Mouse (Mus musculus) hindbrain, embryonic 16.5 days (tissue): ENCODE data around the gene Cr2. TPM values are rescaled to one million over a fixed set of nuclear protein-coding genes. Genes with fewer than 3 reads are reported as not detected.
"Not testable (repeated sequence)": the region's sequence is repeated elsewhere in the genome, so short reads cannot be mapped to it uniquely, and the experiment has no call there.

Experiments
- ATAC-seq: fragments of 200-750 bp; cut with Nextera tagmentation; 2 replicates; pipeline ENCODE4 v1.8.0; 2017; ENCODE audit warnings: moderate TSS enrichment, moderate library complexity
- H3K27ac ChIP-seq: fragments of 300-500 bp; sonication (generic); 2 replicates; pipeline ENCODE4 v1.5.1; 2014; ENCODE audit warnings: low read depth, mild to moderate bottlenecking, control low read depth, low read length, moderate library complexity
- H3K27me3 ChIP-seq: fragments of 300-500 bp; sonication (generic); replicated peaks from 2 replicates; pipeline ENCODE4 v1.6.1; 2014; ENCODE audit warnings: low read length; ENCODE audit not compliant: control insufficient read depth, insufficient read depth
- H3K36me3 ChIP-seq: fragments of 300-500 bp; sonication (generic); 2 replicates; pipeline ENCODE4 v1.6.1; 2014; ENCODE audit warnings: mild to moderate bottlenecking, low read length, moderate library complexity, mixed read lengths; ENCODE audit not compliant: control insufficient read depth, insufficient read depth
- H3K4me1 ChIP-seq: fragments of 300-500 bp; sonication (generic); 2 replicates; pipeline ENCODE4 v1.6.1; 2014; ENCODE audit warnings: low read depth, low read length; ENCODE audit not compliant: control insufficient read depth, insufficient read depth
- H3K4me2 ChIP-seq: fragments of 300-500 bp; sonication (generic); 2 replicates; pipeline ENCODE4 v1.6.1; 2014; ENCODE audit warnings: mild to moderate bottlenecking, low read length, control low read depth, moderate library complexity
- H3K4me3 ChIP-seq: fragments of 300-500 bp; sonication (generic); 2 replicates; pipeline ENCODE4 v1.5.1; 2014; ENCODE audit warnings: mild to moderate bottlenecking, low read length, control low read depth, moderate library complexity
- H3K9ac ChIP-seq: fragments of 300-500 bp; sonication (generic); 2 replicates; pipeline ENCODE4 v1.6.1; 2014; ENCODE audit warnings: low read depth, mild to moderate bottlenecking, control low read depth, low read length, moderate library complexity
- H3K9me3 ChIP-seq: fragments of 300-500 bp; sonication (generic); 2 replicates; pipeline ENCODE4 v1.6.1; 2014; ENCODE audit warnings: mild to moderate bottlenecking, low read length, moderate library complexity; ENCODE audit not compliant: control insufficient read depth
- WGBS: fragments of 180-500 bp; shearing (Covaris S2); extraction: QIAGEN DNeasy Blood & Tissue Kit; methylation state at CpG from one replicate; pipeline ENCODE4 v1.1.7; 2014; 5-methylcytosine and 5-hydroxymethylcytosine counted together
- polyA plus RNA-seq: library from polyadenylated mRNA; unstranded; fragments of >200 nt; fragmentation: Nextera tagmentation; extraction: Ambion mirVana; gene quantifications from 2 replicates; pipeline ENCODE4 v1.2.1, GENCODE M21; 2015

Cr2 gene
- polyA plus RNA-seq: 0.72 and 0.74 TPM in 2 replicates

GRCm38 (mm10) chr1:195175980-195176931 lies at the start of gene Cr2:
Gene Cr2, minus strand, starts transcription at chr1:195176716.
- Histone ChIP-seq H3K9ac (peak within 1 kb of the TSS; percentile 65), H3K27ac (no peak within 1 kb of the TSS), H3K9me3 (no peaks in the 10 kb centered on the region), H3K4me1 (peaks cover 3% of the 10 kb centered on the region; the same call in 1 of the 2 replicates), H3K4me3 (peak within 1 kb of the TSS; percentile 43), H3K36me3 (no peaks in the 10 kb centered on the region), H3K27me3 (no peaks in the 10 kb centered on the region), H3K4me2 (peak within 1 kb of the TSS; percentile 85)
- peak; percentile 98 for ATAC-seq
- WGBS: 8% methylated on average over 20 of the region's 20 CpGs

- 38% methylated on average over 2 of the region's 2 CpGs for WGBS
- H3K27me3 ChIP-seq: no peaks in the 10 kb centered on the region
- H3K27ac ChIP-seq: no peak overlapping the region
- no peaks in the 10 kb centered on the region for H3K9me3 ChIP-seq
- H3K4me3 ChIP-seq: no peak overlapping the region
- H3K4me2 ChIP-seq: no peak overlapping the region
- no peak for ATAC-seq
- H3K36me3 ChIP-seq: no peaks in the 10 kb centered on the region
- H3K4me1 ChIP-seq: no peaks in the 10 kb centered on the region
- H3K9ac ChIP-seq: no peak overlapping the region
Measured at GRCm38 (mm10) chr1:195221781-195222180, 45.3 kb upstream of the Cr2 start.

GRCm38 (mm10) chr1:195212851-195213250 lies 36.3 kb upstream of the Cr2 start:
- H3K27ac ChIP-seq, H3K4me2 ChIP-seq, H3K9me3 ChIP-seq, H3K27me3 ChIP-seq, H3K9ac ChIP-seq, H3K4me1 ChIP-seq, H3K4me3 ChIP-seq, H3K36me3 ChIP-seq, ATAC-seq: not testable (repeated sequence)
- WGBS: 67% methylated on average over 19 of the region's 19 CpGs

GRCm38 (mm10) chr1:195184746-195185145 lies 8.2 kb upstream of the Cr2 start:
- no peak overlapping the region for H3K4me2 ChIP-seq
- ATAC-seq: no peak
- H3K9me3 ChIP-seq: no peaks in the 10 kb centered on the region
- H3K4me3 ChIP-seq: no peak overlapping the region
- no peaks in the 10 kb centered on the region for H3K36me3 ChIP-seq
- no peak overlapping the region for H3K9ac ChIP-seq
- no peaks in the 10 kb centered on the region for H3K27me3 ChIP-seq
- H3K4me1 ChIP-seq: no peaks in the 10 kb centered on the region
- no peak overlapping the region for H3K27ac ChIP-seq

- Histone ChIP-seq H3K4me2 (no peak overlapping the region), H3K27me3 (no peaks in the 10 kb centered on the region), H3K9me3 (no peaks in the 10 kb centered on the region), H3K4me1 (no peaks in the 10 kb centered on the region), H3K27ac (no peak overlapping the region), H3K9ac (no peak overlapping the region), H3K4me3 (no peak overlapping the region), H3K36me3 (no peaks in the 10 kb centered on the region)
- ATAC-seq: no peak
- WGBS: 86% methylated on average over 9 of the region's 9 CpGs
Measured at GRCm38 (mm10) chr1:195164996-195165755, 11.3 kb downstream of the Cr2 start.

- 53% methylated on average over 3 of the region's 3 CpGs for whole genome bisulfite sequencing
- Histone ChIP-seq H3K9ac (no peak overlapping the region), H3K27me3 (no peaks in the 10 kb centered on the region), H3K27ac (no peak overlapping the region; the same call in 1 of the 2 replicates), H3K4me2 (peak overlapping the region; percentile 63), H3K4me1 (peaks cover 7% of the 10 kb centered on the region), H3K4me3 (peak overlapping the region; percentile 66), H3K9me3 (no peaks in the 10 kb centered on the region), H3K36me3 (no peaks in the 10 kb centered on the region)
- no peak for ATAC-seq
Measured at GRCm38 (mm10) chr1:195132070-195132469, 44.4 kb downstream of the Cr2 start.

GRCm38 (mm10) chr1:195131675-195132015 lies 44.9 kb downstream of the Cr2 start:
- Histone ChIP-seq H3K4me2 (peak overlapping the region; percentile 63), H3K4me1 (peaks cover 7% of the 10 kb centered on the region), H3K27ac (peak overlapping the region; percentile 94), H3K9ac (peak overlapping the region; percentile 81), H3K9me3 (no peaks in the 10 kb centered on the region), H3K4me3 (peak overlapping the region; percentile 66), H3K36me3 (no peaks in the 10 kb centered on the region), H3K27me3 (no peaks in the 10 kb centered on the region)
- 23% methylated on average over 4 of the region's 4 CpGs for WGBS
- no peak for ATAC-seq

GRCm38 (mm10) chr1:195130953-195131674 lies 45.4 kb downstream of the Cr2 start, which contains the start of gene Cr1l:
Gene Cr1l, minus strand, starts transcription at chr1:195131586.
- H3K4me2 ChIP-seq: peak within 1 kb of the TSS; percentile 63
- H3K27me3 ChIP-seq: no peaks in the 10 kb centered on the region
- H3K4me3 ChIP-seq: peak within 1 kb of the TSS; percentile 66
- peak within 1 kb of the TSS; percentile 81 for H3K9ac ChIP-seq
- H3K4me1 ChIP-seq: peaks cover 7% of the 10 kb centered on the region
- WGBS: under 1% methylated on average over 31 of the region's 31 CpGs
- H3K27ac ChIP-seq: peak within 1 kb of the TSS; percentile 94
- peak; percentile 99 for ATAC-seq
- no peaks in the 10 kb centered on the region for H3K9me3 ChIP-seq
- no peaks in the 10 kb centered on the region for H3K36me3 ChIP-seq
